ENCODE assay signal across 8 mouse cellular contexts in genomic region chr15:80258240-80259170, GRCm38 (mm10). TPM values are rescaled to one million over a fixed set of nuclear protein-coding genes. Genes with fewer than 3 reads are reported as not detected.
DNase-seq lines count a peak whose midpoint lies in the region; ATAC-seq lines count a peak whose summit lies in the region.

No protein-coding gene starts in this region.

- H3K4me3 ChIP-seq in kidney, embryonic 14.5 days (ENCODE audit: low read length): 0 out of 2 replicates have a peak overlapping the region, but pooled peaks have one; percentile 2
- H3K4me3 ChIP-seq in forebrain, embryonic 10.5 days: peak overlapping the region; percentile 100
- H3K4me3 ChIP-seq in limb, embryonic 10.5 days: peak overlapping the region; percentile 98; the same call in 1 of the 2 replicates
- H3K4me3 ChIP-seq in neural tube, embryonic 13.5 days: 0 out of 2 replicates have a peak overlapping the region, but pooled peaks have one; percentile 100

- H3K36me3 ChIP-seq in kidney, embryonic 14.5 days (ENCODE audit: control insufficient read depth, insufficient read depth, low read length): peaks cover 41% of the 10 kb centered on the region
- H3K36me3 ChIP-seq in forebrain, embryonic 10.5 days (replicated peaks): peaks cover 63% of the 10 kb centered on the region
- H3K36me3 ChIP-seq in limb, embryonic 10.5 days: peaks cover 64% of the 10 kb centered on the region
- H3K36me3 ChIP-seq in neural tube, embryonic 13.5 days: peaks cover 48% of the 10 kb centered on the region

- WGBS in kidney, embryonic 14.5 days: 69% methylated on average over 11 of the region's 11 CpGs
- WGBS in forebrain, embryonic 10.5 days: 65% methylated on average over 11 of the region's 11 CpGs
- WGBS in limb, embryonic 10.5 days: 59% methylated on average over 11 of the region's 11 CpGs
- 72% methylated on average over 11 of the region's 11 CpGs for WGBS in neural tube, embryonic 13.5 days

- peaks cover 23% of the 10 kb centered on the region for H3K4me1 ChIP-seq in kidney, embryonic 14.5 days (ENCODE audit: control insufficient read depth, insufficient read depth, low read length)
- peaks cover 67% of the 10 kb centered on the region for H3K4me1 ChIP-seq in forebrain, embryonic 10.5 days
- H3K4me1 ChIP-seq in limb, embryonic 10.5 days: peaks cover 50% of the 10 kb centered on the region
- H3K4me1 ChIP-seq in neural tube, embryonic 13.5 days (replicated peaks): peaks cover 50% of the 10 kb centered on the region

- no peak overlapping the region for H3K4me2 ChIP-seq in kidney, embryonic 14.5 days (replicated peaks; ENCODE audit: low read depth, low read length)
- peak overlapping the region; percentile 100 for H3K4me2 ChIP-seq in neural tube, embryonic 13.5 days

- H3K9ac ChIP-seq in kidney, embryonic 14.5 days (ENCODE audit: low read depth, low read length): no peak overlapping the region
- H3K9ac ChIP-seq in neural tube, embryonic 13.5 days: peak overlapping the region; percentile 43; the same call in 1 of the 2 replicates

- H3K27me3 ChIP-seq in kidney, embryonic 14.5 days (ENCODE audit: control insufficient read depth, insufficient read depth, low read length): no peaks in the 10 kb centered on the region
- no peaks in the 10 kb centered on the region for H3K27me3 ChIP-seq in forebrain, embryonic 10.5 days (ENCODE audit: poor library complexity, severe bottlenecking)
- H3K27me3 ChIP-seq in limb, embryonic 10.5 days (ENCODE audit: low read depth, poor library complexity, severe bottlenecking): no peaks in the 10 kb centered on the region
- no peaks in the 10 kb centered on the region for H3K27me3 ChIP-seq in neural tube, embryonic 13.5 days

- ATAC-seq in kidney, embryonic 14.5 days (ENCODE audit: low FRiP score, low TSS enrichment): no peak
- ATAC-seq in neural tube, embryonic 13.5 days (ENCODE audit: low read depth): no peak

- DNase-seq in kidney, adult 18-20 months: no peak
- peak; percentile 63 for DNase-seq in MN1 (ENCODE audit: low spot score)
- DNase-seq in forebrain, embryonic 10.5 days (ENCODE audit: extremely low spot score, low spot score): peak; percentile 27
- DNase-seq in limb, embryonic 10.5 days (ENCODE audit: low spot score): peak; percentile 45
- DNase-seq in testis, postnatal 14 days (ENCODE audit: low spot score): no peak
- no peak for DNase-seq in kidney, adult 8-10 months

- H3K9me3 ChIP-seq in kidney, embryonic 14.5 days (ENCODE audit: control insufficient read depth, low read length): no peaks in the 10 kb centered on the region
- H3K9me3 ChIP-seq in forebrain, embryonic 10.5 days: no peaks in the 10 kb centered on the region
- no peaks in the 10 kb centered on the region for H3K9me3 ChIP-seq in limb, embryonic 10.5 days (replicated peaks)
- H3K9me3 ChIP-seq in neural tube, embryonic 13.5 days: no peaks in the 10 kb centered on the region

- peak overlapping the region; percentile 59; the same call in 1 of the 2 replicates for H3K27ac ChIP-seq in kidney, embryonic 14.5 days (ENCODE audit: low read depth, low read length)
- peak overlapping the region; percentile 31 for H3K27ac ChIP-seq in forebrain, embryonic 10.5 days
- H3K27ac ChIP-seq in limb, embryonic 10.5 days: peak overlapping the region; percentile 62
- H3K27ac ChIP-seq in neural tube, embryonic 13.5 days (replicated peaks): peak overlapping the region; percentile 99

RNA-seq across cellular contexts. Expression of gene Atf4, which starts 3.5 kb away (rescaled TPM):
- polyA plus RNA-seq in kidney, embryonic 14.5 days (2014; fragmentation: Nextera tagmentation; extraction: Ambion mirVana): 131 and 145 TPM in 2 replicates
- 120 and 132 TPM in 2 replicates for polyA plus RNA-seq in forebrain, embryonic 10.5 days (2016; fragmentation: Nextera tagmentation; extraction: Ambion mirVana)
- polyA plus RNA-seq in limb, embryonic 10.5 days (2016; fragmentation: Nextera tagmentation; extraction: Ambion mirVana): 113 TPM in 2 replicates
- 114 TPM in 2 replicates for polyA plus RNA-seq in neural tube, embryonic 13.5 days (2015; fragmentation: Nextera tagmentation; extraction: Ambion mirVana)

RNA-seq across cellular contexts. Expression of gene Rps19bp1, which starts 5.6 kb away (rescaled TPM):
- polyA plus RNA-seq in kidney, embryonic 14.5 days (2014; fragmentation: Nextera tagmentation; extraction: Ambion mirVana): 66.3 and 79.1 TPM in 2 replicates
- polyA plus RNA-seq in forebrain, embryonic 10.5 days (2016; fragmentation: Nextera tagmentation; extraction: Ambion mirVana): 63.5 and 66.2 TPM in 2 replicates
- polyA plus RNA-seq in limb, embryonic 10.5 days (2016; fragmentation: Nextera tagmentation; extraction: Ambion mirVana): 70.0 and 75.5 TPM in 2 replicates
- 65.2 and 74.2 TPM in 2 replicates for polyA plus RNA-seq in neural tube, embryonic 13.5 days (2015; fragmentation: Nextera tagmentation; extraction: Ambion mirVana)

RNA-seq across cellular contexts. Expression of gene AC140267.1, which starts 22.9 kb away (rescaled TPM):
- polyA plus RNA-seq in kidney, embryonic 14.5 days (2014; fragmentation: Nextera tagmentation; extraction: Ambion mirVana): not detected in 2 replicates
- polyA plus RNA-seq in forebrain, embryonic 10.5 days (2016; fragmentation: Nextera tagmentation; extraction: Ambion mirVana): 3.6 and 3.7 TPM in 2 replicates
- not detected in 2 replicates for polyA plus RNA-seq in limb, embryonic 10.5 days (2016; fragmentation: Nextera tagmentation; extraction: Ambion mirVana)
- 3.7 TPM in 1 of 2 replicates, not detected in the other for polyA plus RNA-seq in neural tube, embryonic 13.5 days (2015; fragmentation: Nextera tagmentation; extraction: Ambion mirVana)

RNA-seq across cellular contexts. Expression of gene Mief1, which starts 24.7 kb away (rescaled TPM):
- polyA plus RNA-seq in kidney, embryonic 14.5 days (2014; fragmentation: Nextera tagmentation; extraction: Ambion mirVana): 20.4 and 37.0 TPM in 2 replicates
- polyA plus RNA-seq in forebrain, embryonic 10.5 days (2016; fragmentation: Nextera tagmentation; extraction: Ambion mirVana): 44.3 and 48.2 TPM in 2 replicates
- polyA plus RNA-seq in limb, embryonic 10.5 days (2016; fragmentation: Nextera tagmentation; extraction: Ambion mirVana): 42.4 and 43.7 TPM in 2 replicates
- 37.8 and 39.1 TPM in 2 replicates for polyA plus RNA-seq in neural tube, embryonic 13.5 days (2015; fragmentation: Nextera tagmentation; extraction: Ambion mirVana)

RNA-seq across cellular contexts. Expression of gene Cacna1i, which starts 28.5 kb away (rescaled TPM):
- polyA plus RNA-seq in kidney, embryonic 14.5 days (2014; fragmentation: Nextera tagmentation; extraction: Ambion mirVana): 0.09 TPM in 1 of 2 replicates, not detected in the other
- polyA plus RNA-seq in forebrain, embryonic 10.5 days (2016; fragmentation: Nextera tagmentation; extraction: Ambion mirVana): 0.02 and 0.04 TPM in 2 replicates
- polyA plus RNA-seq in limb, embryonic 10.5 days (2016; fragmentation: Nextera tagmentation; extraction: Ambion mirVana): 0.06 and 0.08 TPM in 2 replicates
- polyA plus RNA-seq in neural tube, embryonic 13.5 days (2015; fragmentation: Nextera tagmentation; extraction: Ambion mirVana): 0.23 and 0.24 TPM in 2 replicates

Comparison
In these comparisons a context has a peak if more than half of its experiments do, and no peak if none do; other contexts are left out.
1. H3K27ac ChIP-seq: peak in every context shown above with its lines; median percentile 99 in neural tube, embryonic 13.5 days; 62 in limb, embryonic 10.5 days; 59 in kidney, embryonic 14.5 days; 31 in forebrain, embryonic 10.5 days.
2. H3K4me3 ChIP-seq: peak in every context shown above with its lines; median percentile 100 in forebrain, embryonic 10.5 days; 100 in neural tube, embryonic 13.5 days; 98 in limb, embryonic 10.5 days; 2 in kidney, embryonic 14.5 days.
3. DNase-seq: peak in MN1 (single experiment), forebrain, embryonic 10.5 days (single experiment) and limb, embryonic 10.5 days (single experiment); none in kidney, adult 18-20 months (single experiment), testis, postnatal 14 days (single experiment) and kidney, adult 8-10 months (0 of 2).